ENCODE assay signal across 9 mouse cellular contexts in the genomic region with DNA sequence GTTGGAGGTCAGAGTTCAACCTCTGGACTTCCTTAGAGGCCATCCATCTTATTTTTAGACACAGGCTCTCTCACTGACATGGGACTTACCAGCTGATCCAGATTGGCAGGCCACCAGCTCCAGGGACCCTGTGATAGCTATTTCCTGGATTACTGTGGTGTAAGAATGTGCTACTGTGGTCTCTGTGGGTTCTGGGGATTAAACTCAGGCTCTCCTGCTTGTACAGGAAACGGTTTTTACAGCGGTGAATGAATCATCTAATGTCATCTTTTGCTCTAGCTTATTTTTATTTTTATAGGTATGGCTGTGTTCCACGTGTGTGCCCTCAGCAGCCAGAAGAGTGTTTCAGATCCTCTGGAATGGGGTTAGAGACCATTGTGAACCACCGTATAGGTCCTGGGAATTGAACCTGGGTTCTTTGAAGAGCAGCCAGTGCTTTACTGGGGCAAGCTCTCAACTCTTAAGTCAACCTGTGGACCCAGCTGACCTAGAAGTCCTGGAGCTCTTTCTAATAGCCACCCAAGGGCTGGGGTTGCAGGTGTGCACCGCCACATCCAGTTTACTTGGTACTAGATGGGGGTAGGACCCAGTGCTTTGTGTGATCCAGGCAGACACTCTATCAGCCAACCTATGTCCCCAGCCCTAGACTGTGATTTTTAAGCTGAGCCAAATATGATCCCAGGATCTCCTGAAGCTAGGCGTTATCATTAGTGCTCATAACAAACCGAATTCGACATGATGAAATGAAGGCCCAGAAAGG.
A peak's percentile ranks its signal among the peaks of the same experiment; 100 is the strongest.
DNase-seq lines count a peak whose midpoint lies in the region; ATAC-seq and TF ChIP-seq lines count a peak whose summit lies in the region.
"Had no signal": no experiment of that assay in that cellular context is flagged by ENCODE, and none has a peak within 500 bp of the region (broad histone marks: within the 10 kb centered on the region; RNA-seq: fewer than 3 reads in every experiment).

No protein-coding gene starts in this region.

- H3K9me3 ChIP-seq in embryonic facial prominence, embryonic 15.5 days (replicated peaks), result no peaks in the 10 kb centered on the region
- H3K9me3 ChIP-seq: neural tube, embryonic 12.5 days had no signal

- no peak overlapping the region for H3K4me3 ChIP-seq in layer of hippocampus, adult 2 months
- H3K4me3 ChIP-seq in embryonic facial prominence, embryonic 15.5 days (replicated peaks), result no peak overlapping the region
- no peak overlapping the region for H3K4me3 ChIP-seq in kidney, adult 2 months (ENCODE audit: insufficient read depth, low read depth, low read length)
- no peak overlapping the region for H3K4me3 ChIP-seq in myocyte
- H3K4me3 ChIP-seq: neural tube, embryonic 12.5 days had no signal

- H3ac ChIP-seq in myocyte (ENCODE audit: control insufficient read depth, insufficient read length), result no peak overlapping the region

- WGBS in embryonic facial prominence, embryonic 15.5 days, result 63% methylated on average over 8 of the region's 8 CpGs
- 48% methylated on average over 8 of the region's 8 CpGs for WGBS in kidney, adult 2 months

- H3K27me3 ChIP-seq in embryonic facial prominence, embryonic 15.5 days, result no peaks in the 10 kb centered on the region
- H3K27me3 ChIP-seq in kidney, adult 2 months (replicated peaks; ENCODE audit: control insufficient read depth, insufficient read depth, low read length), result no peaks in the 10 kb centered on the region
- no peaks in the 10 kb centered on the region for H3K27me3 ChIP-seq in myocyte (ENCODE audit: control insufficient read depth, insufficient read depth, insufficient read length)
- H3K27me3 ChIP-seq: neural tube, embryonic 12.5 days had no signal

- no peak overlapping the region for H3K9ac ChIP-seq in embryonic facial prominence, embryonic 15.5 days
- H3K9ac ChIP-seq: neural tube, embryonic 12.5 days had no signal

- H3K4me1 ChIP-seq in embryonic facial prominence, embryonic 15.5 days, result peaks cover 14% of the 10 kb centered on the region
- peaks cover 38% of the 10 kb centered on the region for H3K4me1 ChIP-seq in kidney, adult 2 months (ENCODE audit: control insufficient read depth, insufficient read depth, low read length)

- H3K27ac ChIP-seq in layer of hippocampus, adult 2 months, result peak overlapping the region; percentile 68
- H3K27ac ChIP-seq in embryonic facial prominence, embryonic 15.5 days (replicated peaks), result peak overlapping the region; percentile 71
- H3K27ac ChIP-seq in kidney, adult 2 months (ENCODE audit: insufficient read depth, low read depth, low read length), result peak overlapping the region; percentile 89
- H3K27ac ChIP-seq: neural tube, embryonic 12.5 days had no signal

- TF ChIP-seq CTCF in layer of hippocampus, adult 2 months (conservative IDR thresholded peaks at IDR 0.05), result no peak
- no peak for TF ChIP-seq CTCF in kidney, adult 2 months (conservative IDR thresholded peaks at IDR 0.05; ENCODE audit: insufficient read depth, insufficient read length, low read depth, low read length)

- ATAC-seq in embryonic facial prominence, embryonic 15.5 days (ENCODE audit: insufficient number of reproducible peaks, low FRiP score, low TSS enrichment, low read depth), result no peak
- ATAC-seq in frontal cortex, adult (ENCODE audit: low TSS enrichment), result no peak

- TF ChIP-seq POLR2A in kidney, adult 2 months (IDR thresholded peaks at IDR 0.05; ENCODE audit: low read depth, low read length), result no peak
- TF ChIP-seq POLR2A in myocyte (IDR thresholded peaks at IDR 0.05; ENCODE audit: insufficient read length, low read depth), result no peak

- no peak for DNase-seq in layer of hippocampus, adult 2 months (ENCODE audit: low spot score in 2 of 2)
- DNase-seq in layer of hippocampus, adult 8-10 months (ENCODE audit: low spot score in 2 of 2), result no peak
- peak; percentile 66 for DNase-seq in kidney, adult 2 months
- no peak for DNase-seq in gastrocnemius, postnatal 10 days
- DNase-seq in layer of hippocampus, postnatal 14 days (ENCODE audit: low spot score in 2 of 2), result no peak

- H3K36me3 ChIP-seq in embryonic facial prominence, embryonic 15.5 days, result no peaks in the 10 kb centered on the region
- no peaks in the 10 kb centered on the region for H3K36me3 ChIP-seq in kidney, adult 2 months (ENCODE audit: control insufficient read depth, insufficient read depth, low read length)
- H3K36me3 ChIP-seq in myocyte (ENCODE audit: control insufficient read depth, insufficient read depth), result no peaks in the 10 kb centered on the region

- no peaks in the 10 kb centered on the region for H3K79me2 ChIP-seq in myocyte (ENCODE audit: control insufficient read depth, insufficient read depth)

- no peak overlapping the region for H3K4me2 ChIP-seq in embryonic facial prominence, embryonic 15.5 days (replicated peaks)
- H3K4me2 ChIP-seq in myocyte (ENCODE audit: low read depth), result peak overlapping the region; percentile 32
- H3K4me2 ChIP-seq: neural tube, embryonic 12.5 days had no signal

TF ChIP-seq in myocyte, 11 proteins besides CTCF, POLR2A, EP300 and RAD21:
- TF ChIP-seq MYOG (IDR thresholded peaks at IDR 0.05; ENCODE audit: control insufficient read depth in 1 of 3, insufficient read depth in 1 of 3, insufficient read length in 2 of 3, low read depth in 2 of 3) (peak in 2 of 3 experiments; percentile 25 to 35), MYOD1 (IDR thresholded peaks at IDR 0.05; ENCODE audit: control insufficient read depth in 1 of 3, insufficient read length in 2 of 3, low read depth in 2 of 3) (peak in 1 of 3 experiments; percentile 47), TCF12 (IDR thresholded peaks at IDR 0.05; ENCODE audit: insufficient read depth, poor library complexity, severe bottlenecking) (peak; percentile 41), MAX (IDR thresholded peaks at IDR 0.05; ENCODE audit: low read depth) (no peak), TCF3 (IDR thresholded peaks at IDR 0.05; ENCODE audit: insufficient read length, low read depth) (no peak), POLR2AphosphoS2 (IDR thresholded peaks at IDR 0.05; ENCODE audit: insufficient read length, low read depth) (no peak), CEBPB (IDR thresholded peaks at IDR 0.05; ENCODE audit: insufficient read depth, poor library complexity, severe bottlenecking) (no peak), REST (IDR thresholded peaks at IDR 0.05; ENCODE audit: insufficient read depth, insufficient read length) (no peak), E2F4 (IDR thresholded peaks at IDR 0.05; ENCODE audit: insufficient read depth) (no peak), SRF (IDR thresholded peaks at IDR 0.05; ENCODE audit: control insufficient read depth, insufficient read length, low read depth) (no peak), USF1 (IDR thresholded peaks at IDR 0.05; ENCODE audit: low read depth) (peak; percentile 33)
